Mouse (Mus musculus): ENCODE data around the gene Ppp4r1. TPM values are rescaled to one million over a fixed set of nuclear protein-coding genes. Genes with fewer than 3 reads are reported as not detected.
A peak's percentile ranks its signal among the peaks of the same experiment; 100 is the strongest.

Gene Ppp4r1
- 10 to 100 TPM; 41.5 to 45.5 TPM for total RNA-seq (2021)
- long read RNA-seq, experiment 1, transcript Ppp4r1-204 (20 exons, 3,784 nt): major isoform, 9 of 23 reads
- long read RNA-seq, experiment 1, partial matches to known transcripts: 5 of 23 reads
- long read RNA-seq, experiment 1, other reads (novel, unspliced or antisense): 6 of 23 reads
- long read RNA-seq, experiment 2, transcript Ppp4r1-204 (20 exons, 3,784 nt): major isoform, 6 of 11 reads
- long read RNA-seq, experiment 2, partial matches to known transcripts: 1 of 11 reads
- long read RNA-seq, experiment 2, other reads (novel, unspliced or antisense): 4 of 11 reads

DNA sequence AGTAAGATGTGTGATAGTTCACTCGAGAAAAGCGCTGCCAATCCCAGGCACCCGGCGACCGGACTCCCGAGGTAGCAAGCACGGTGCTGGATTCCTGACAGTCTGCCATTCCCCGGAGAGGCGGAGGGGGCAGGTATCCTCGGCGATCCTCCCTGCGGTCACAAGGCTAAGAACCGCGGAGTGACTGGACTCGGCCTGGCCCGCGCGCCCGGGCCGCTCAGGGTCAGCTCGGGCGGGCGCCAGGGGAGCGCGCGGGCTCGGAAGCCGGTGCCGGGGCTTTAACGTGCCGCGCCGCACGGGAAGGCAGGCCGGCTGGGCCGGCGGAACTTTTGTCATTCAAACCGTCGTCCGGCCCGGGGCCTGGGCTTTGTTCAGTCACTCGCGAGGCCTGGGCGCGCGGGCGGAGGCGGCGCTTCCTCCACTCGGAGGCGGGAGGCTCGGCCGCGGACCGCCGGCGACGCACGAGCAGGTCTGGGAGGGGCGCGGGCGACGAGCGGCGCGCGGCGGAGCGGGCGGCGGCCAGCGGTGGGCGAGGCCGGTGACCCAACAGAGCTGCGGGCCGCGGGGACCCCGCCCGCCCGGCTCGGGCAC lies at the start of gene Ppp4r1:
Gene Ppp4r1, plus strand, starts transcription at position 23 of the 591 bp plus-strand sequence.
- DNase-seq: peak; percentile 87 to 92

DNA sequence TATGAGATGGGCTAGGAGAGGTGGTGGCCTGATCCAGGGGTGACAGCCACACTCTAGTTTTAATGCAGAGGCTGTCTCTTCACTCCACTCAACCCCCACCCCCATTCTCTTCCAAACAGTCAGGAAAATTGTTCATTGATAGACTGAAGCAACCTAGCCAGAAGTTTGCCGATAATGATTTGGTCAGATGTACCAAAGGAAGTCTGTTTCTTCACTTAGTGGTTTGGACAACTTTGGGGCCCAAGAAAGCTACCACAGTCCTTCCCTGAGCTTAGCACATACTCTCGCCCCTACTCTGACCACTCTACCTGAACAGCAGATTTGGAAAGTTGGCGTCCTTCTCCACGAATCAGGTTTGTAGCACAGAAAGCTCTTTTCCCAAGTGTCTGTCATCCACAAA lies 49.7 kb upstream of the Ppp4r1 start:
- peak; percentile 32 to 60 for DNase-seq

DNA sequence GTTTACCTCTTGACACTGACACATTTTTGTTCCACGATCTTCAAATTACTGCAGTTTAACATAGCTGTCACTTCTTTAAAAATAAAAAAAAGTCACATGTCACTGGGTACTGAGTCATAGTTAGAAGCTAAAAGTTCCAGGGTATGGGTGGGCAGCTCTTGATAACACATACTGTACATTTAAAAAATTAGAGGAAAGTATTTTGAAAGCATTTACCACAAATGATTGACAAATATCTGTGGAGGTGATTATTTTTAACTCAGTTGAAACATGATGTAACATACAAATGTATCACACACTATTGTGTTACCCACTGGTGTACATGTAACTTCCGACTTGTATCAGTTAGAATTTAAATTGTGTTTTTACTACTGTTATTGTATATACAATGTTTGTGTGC lies 47.3 kb upstream of the Ppp4r1 start:
- no peak for DNase-seq

DNA sequence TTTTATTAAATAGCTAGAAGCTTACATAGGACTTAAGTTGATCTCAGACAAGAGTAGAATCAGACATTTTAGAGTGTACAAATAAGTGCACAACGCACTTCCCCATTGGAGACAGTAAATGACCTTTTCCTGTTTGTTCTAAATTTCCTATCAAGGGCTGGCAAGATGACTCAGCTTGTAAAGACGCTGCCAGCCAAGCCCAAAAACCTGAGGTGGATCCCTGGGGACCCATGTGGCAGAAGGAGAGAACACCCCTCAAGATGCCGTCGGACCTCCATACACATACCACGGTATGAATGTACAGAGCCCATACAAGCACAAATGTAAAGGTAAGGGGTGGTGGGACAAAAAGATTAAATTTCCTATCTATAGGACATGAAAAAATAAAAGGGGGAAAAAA lies 45.2 kb upstream of the Ppp4r1 start:
- peak in 1 of 2 experiments; percentile 35 for DNase-seq

DNA sequence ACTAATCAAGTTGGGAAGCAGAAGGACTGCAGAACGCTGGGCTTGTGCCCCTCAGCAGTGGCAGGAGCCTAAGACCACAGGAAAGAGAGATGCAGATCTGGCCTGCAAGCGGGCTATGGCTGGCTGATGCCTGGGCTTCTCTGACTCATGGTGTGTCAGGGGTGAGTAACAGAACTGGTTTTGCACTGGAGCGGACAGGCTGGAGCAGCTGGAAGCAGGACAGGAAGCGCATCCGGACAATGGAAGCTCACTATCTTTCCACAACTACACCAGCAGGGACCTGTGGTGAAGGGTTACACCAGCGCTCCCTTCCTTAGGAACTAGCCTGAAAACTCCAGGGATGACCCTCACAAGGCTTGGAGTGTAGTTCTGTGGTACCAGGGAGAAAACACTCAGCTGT lies 44.8 kb upstream of the Ppp4r1 start:
- DNase-seq: peak; percentile 44 to 68

GRCm38 (mm10) chr17:65739874-65740725 lies 42.3 kb upstream of the Ppp4r1 start:
- no peak for DNase-seq

DNA sequence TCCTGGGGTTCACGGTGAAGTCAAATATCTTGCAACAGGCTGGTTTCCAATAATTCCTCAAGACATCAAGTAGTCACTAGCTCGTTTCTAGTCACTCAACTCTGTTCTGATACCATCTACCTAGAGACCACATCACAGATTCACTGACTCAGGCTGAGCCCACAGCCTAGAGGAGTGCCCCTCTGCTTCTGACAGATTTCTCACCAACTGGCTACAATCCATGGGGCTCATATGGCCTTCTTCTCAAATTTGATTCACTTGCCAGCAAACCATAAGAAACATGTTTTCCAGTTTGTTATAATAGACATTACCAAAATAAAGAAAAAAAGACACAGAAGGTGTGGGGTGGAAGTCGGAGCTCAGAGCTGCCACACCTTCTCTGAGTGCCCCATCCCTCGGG lies 40.8 kb upstream of the Ppp4r1 start:
- DNase-seq: no peak

- DNase-seq: no peak
Measured at GRCm38 (mm10) chr17:65742245-65742905, 40.0 kb upstream of the Ppp4r1 start.

GRCm38 (mm10) chr17:65742969-65743368 lies 39.4 kb upstream of the Ppp4r1 start:
- DNase-seq: no peak

- DNase-seq: no peak
Measured at GRCm38 (mm10) chr17:65743664-65744330, 38.6 kb upstream of the Ppp4r1 start.

DNA sequence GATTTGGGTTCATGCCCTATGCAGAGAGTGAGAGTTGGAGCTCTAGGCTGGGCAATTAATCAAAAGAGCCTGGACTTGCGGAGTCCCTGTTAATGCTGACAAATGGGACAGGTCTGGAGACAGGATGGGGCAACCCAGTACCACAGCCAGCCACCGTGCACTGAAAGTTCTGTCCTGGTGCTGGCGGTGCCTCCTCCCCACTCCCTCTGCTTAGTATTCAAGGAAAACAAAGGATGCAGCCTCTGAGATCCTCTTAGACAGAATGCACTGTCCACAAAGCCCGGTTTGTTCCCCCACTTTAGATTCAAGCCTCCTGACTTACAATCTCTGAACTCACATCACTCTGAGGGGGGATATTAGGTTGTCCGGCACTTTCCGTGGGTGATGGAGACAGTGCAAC lies 36.1 kb upstream of the Ppp4r1 start:
- no peak for DNase-seq

DNA sequence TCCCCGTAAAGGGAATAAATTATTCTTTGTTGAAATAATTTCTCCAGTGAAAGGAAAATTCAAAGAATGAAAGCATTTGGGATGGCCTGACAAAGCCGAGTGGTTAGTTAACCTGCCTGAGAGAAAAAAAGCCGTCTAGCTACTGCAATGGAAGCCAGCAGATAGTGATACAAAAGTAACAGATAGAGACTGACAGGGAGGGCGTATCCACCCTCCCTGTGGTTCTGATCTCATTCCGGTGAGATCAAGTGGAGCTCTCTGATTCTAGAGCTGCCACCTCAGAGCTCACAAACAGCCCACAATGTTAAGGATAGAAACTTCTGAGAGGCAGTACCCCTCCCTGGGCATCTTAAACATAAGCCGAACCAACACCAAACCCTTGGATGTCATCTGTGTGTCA lies 33.4 kb upstream of the Ppp4r1 start:
- no peak for DNase-seq

DNA sequence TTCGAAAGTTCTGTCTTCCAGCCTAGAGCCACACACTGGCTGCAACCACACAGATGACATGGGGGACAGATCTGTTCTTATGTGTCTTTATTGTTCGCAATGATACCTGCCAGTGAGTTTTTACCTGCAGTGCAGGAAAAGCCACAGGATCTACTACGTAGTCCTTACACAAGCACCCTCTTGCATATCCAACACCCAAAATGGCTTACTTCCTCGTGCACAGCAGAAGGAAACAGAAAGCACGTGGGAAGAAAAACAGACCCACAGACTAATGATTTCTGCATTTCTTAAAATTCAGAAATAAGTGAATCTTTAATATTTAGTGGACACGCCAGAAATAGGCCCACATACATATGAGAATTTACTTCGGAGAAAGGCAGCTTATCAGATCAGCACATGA lies 32.6 kb upstream of the Ppp4r1 start:
- no peak for DNase-seq

DNA sequence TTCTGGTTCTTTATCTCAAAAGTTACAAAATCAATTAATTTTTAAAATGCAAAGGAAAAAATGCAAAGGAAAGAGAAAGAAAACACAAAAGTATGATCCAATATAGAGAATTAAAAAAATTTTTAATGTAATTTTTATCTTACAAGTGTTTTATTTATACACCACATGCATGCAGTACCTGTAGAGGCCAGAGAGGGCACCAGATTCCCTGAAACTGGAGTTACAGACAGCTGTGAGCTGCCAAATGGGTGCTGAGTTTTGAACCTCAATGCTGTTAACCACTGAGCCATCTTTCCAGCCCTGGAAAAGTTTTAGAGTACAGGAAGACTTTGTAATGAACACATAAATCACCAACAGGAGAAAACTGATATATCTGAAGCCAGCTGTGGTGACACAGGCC lies 32.1 kb upstream of the Ppp4r1 start:
- no peak for DNase-seq

DNA sequence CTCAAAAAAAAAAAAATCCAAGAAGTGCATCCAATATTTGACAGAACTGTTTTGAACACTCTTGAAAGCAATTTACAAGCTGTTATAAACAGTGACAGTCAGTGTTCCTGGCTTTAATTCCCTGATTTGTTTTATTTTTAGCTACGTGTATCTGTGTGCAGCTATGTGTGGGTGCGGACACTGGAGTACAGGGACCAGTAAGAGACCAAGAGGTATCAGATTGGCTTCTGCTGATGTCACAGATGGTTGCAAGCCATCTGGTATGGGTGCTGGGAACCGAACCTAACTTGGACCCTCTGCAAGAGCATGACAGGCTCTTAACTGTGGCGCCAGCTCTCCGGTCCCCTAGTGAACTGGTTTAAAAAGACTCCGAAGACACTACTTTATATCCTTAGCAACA lies 29.2 kb upstream of the Ppp4r1 start:
- no peak for DNase-seq

- no peak for DNase-seq
Measured at GRCm38 (mm10) chr17:65755857-65756256, 26.5 kb upstream of the Ppp4r1 start.

DNA sequence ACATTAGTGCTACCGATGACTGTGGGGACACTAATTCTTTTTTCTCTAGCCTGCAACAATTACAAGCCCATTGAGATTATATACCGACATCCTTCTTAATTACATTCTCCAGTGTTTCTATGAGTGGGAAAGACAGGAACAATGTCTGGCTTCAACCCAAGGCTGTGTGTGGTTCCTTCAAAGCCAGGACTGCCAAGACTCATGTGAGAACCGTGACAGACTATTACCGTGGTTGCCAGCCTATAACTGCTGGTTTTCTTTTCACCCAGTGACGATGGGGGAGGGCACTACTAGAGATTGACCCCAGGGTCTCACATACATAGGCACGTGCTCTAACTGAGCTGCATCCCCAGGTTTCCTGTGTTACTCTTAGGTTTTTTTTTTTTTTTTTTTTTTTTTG lies 25.2 kb upstream of the Ppp4r1 start:
- no peak for DNase-seq

GRCm38 (mm10) chr17:65763221-65763620 lies 19.2 kb upstream of the Ppp4r1 start:
- DNase-seq: no peak

- DNase-seq: peak; percentile 47 to 72
Measured at GRCm38 (mm10) chr17:65768486-65768885, 13.9 kb upstream of the Ppp4r1 start.

GRCm38 (mm10) chr17:65770982-65771915 lies 11.1 kb upstream of the Ppp4r1 start:
- peak; percentile 50 to 53 for DNase-seq

Data from heart, adult 18-20 months (tissue).